Mouse (Mus musculus) myocyte (in vitro differentiated cells): Measurements from ENCODE around the gene Wdr59.

Source experiments
- CEBPB ChIP-seq: IDR thresholded peaks from 2 replicates; pipeline ENCODE4 v1.6.1; 2011; ENCODE audit warnings: mild to moderate bottlenecking, moderate library complexity; ENCODE audit not compliant: poor library complexity, insufficient read depth, severe bottlenecking
- E2F4 ChIP-seq: IDR thresholded peaks from one replicate; pipeline ENCODE4 v1.6.1; 2011; ENCODE audit warnings: mild to moderate bottlenecking, control low read depth, moderate library complexity; ENCODE audit not compliant: insufficient read depth
- MAX ChIP-seq: IDR thresholded peaks from one replicate; pipeline ENCODE4 v1.6.1; 2011; ENCODE audit warnings: low read depth, mild to moderate bottlenecking, control low read depth
- MYOG ChIP-seq, 3 experiments: IDR thresholded peaks; one replicate each; pipeline ENCODE4 v1.6.1; 2011; ENCODE audit warnings: control low read depth in 2 of 3, low read depth in 2 of 3, mild to moderate bottlenecking in 2 of 3; ENCODE audit not compliant: insufficient read length in 2 of 3, control insufficient read depth in 1 of 3, insufficient read depth in 1 of 3
- POLR2A ChIP-seq: IDR thresholded peaks from one replicate; pipeline ENCODE4 v1.6.1; 2011; ENCODE audit warnings: low read depth, mild to moderate bottlenecking, control low read depth, moderate library complexity; ENCODE audit not compliant: insufficient read length
- POLR2AphosphoS2 ChIP-seq: IDR thresholded peaks from one replicate; pipeline ENCODE4 v1.6.1; 2011; ENCODE audit warnings: low read depth, control low read depth; ENCODE audit not compliant: insufficient read length
- TCF12 ChIP-seq: IDR thresholded peaks from one replicate; pipeline ENCODE4 v1.6.1; 2011; ENCODE audit warnings: mild to moderate bottlenecking, control low read depth; ENCODE audit not compliant: poor library complexity, insufficient read depth, severe bottlenecking

DNA sequence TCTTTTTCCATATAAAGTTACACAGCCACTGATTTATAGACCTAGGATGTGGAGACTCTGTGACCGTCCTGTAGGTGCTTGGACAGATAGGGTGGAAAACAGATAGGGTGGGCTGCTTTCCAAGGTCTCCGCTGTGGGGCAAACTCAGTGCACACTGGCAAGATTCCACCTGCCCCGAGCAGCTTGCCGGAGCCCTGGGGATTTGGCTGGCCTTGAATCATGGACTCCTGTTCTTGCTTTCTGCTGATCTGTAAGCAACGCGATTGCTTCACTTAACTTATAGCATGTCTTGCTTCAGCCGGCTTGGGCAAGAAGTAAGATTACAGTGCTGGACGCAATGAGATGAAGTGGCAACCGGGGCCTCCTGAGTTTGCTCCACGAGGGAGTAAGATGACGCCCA, 97.7 kb downstream of the Wdr59 start:
- TF ChIP-seq MYOG (IDR thresholded peaks at IDR 0.05; ENCODE audit: control insufficient read depth in 1 of 3, insufficient read depth in 1 of 3, insufficient read length in 2 of 3, low read depth in 2 of 3) = no peak
- TF ChIP-seq POLR2A = no peak
- no peak for TF ChIP-seq E2F4
- TF ChIP-seq CEBPB = no peak
- TF ChIP-seq POLR2AphosphoS2 = no peak
- TF ChIP-seq TCF12 = no peak
- no peak for TF ChIP-seq MAX
